Mouse (Mus musculus): ENCODE data around the gene Lsamp.

Lsamp gene

GRCm38 (mm10) chr16:41787146-41787545 is 1803.0 kb downstream of the Lsamp start:
- no peak for DNase-seq

- DNase-seq, result no peak
Measured at GRCm38 (mm10) chr16:41790016-41790415, 1805.9 kb downstream of the Lsamp start.

- no peak for DNase-seq
Measured at GRCm38 (mm10) chr16:41820369-41820768, 1836.2 kb downstream of the Lsamp start.

GRCm38 (mm10) chr16:41826899-41827604 is 1842.9 kb downstream of the Lsamp start:
- DNase-seq, result no peak

- DNase-seq, result no peak
Measured at GRCm38 (mm10) chr16:41827605-41827948, 1843.4 kb downstream of the Lsamp start.

- no peak for DNase-seq
Measured at GRCm38 (mm10) chr16:41834637-41835036, 1850.5 kb downstream of the Lsamp start.

GRCm38 (mm10) chr16:41835745-41836144 is 1851.6 kb downstream of the Lsamp start:
- DNase-seq, result no peak

- no peak for DNase-seq
Measured at GRCm38 (mm10) chr16:41839751-41840404, 1855.7 kb downstream of the Lsamp start.

- no peak for DNase-seq
Measured at GRCm38 (mm10) chr16:41846903-41847302, 1862.7 kb downstream of the Lsamp start.

- DNase-seq, result no peak
Measured at GRCm38 (mm10) chr16:41871917-41872593, 1887.9 kb downstream of the Lsamp start.

- no peak for DNase-seq
Measured at GRCm38 (mm10) chr16:41888546-41889165, 1904.5 kb downstream of the Lsamp start.

- DNase-seq, result no peak
Measured at GRCm38 (mm10) chr16:41900783-41901182, 1916.6 kb downstream of the Lsamp start.

- no peak for DNase-seq
Measured at GRCm38 (mm10) chr16:41903654-41904053, 1919.5 kb downstream of the Lsamp start.

GRCm38 (mm10) chr16:41912584-41913193 is 1928.5 kb downstream of the Lsamp start:
- DNase-seq, result no peak

- no peak for DNase-seq
Measured at GRCm38 (mm10) chr16:41913346-41913745, 1929.2 kb downstream of the Lsamp start.

- DNase-seq, result no peak
Measured at GRCm38 (mm10) chr16:41916342-41916741, 1932.2 kb downstream of the Lsamp start.

GRCm38 (mm10) chr16:41917057-41917821 is 1933.1 kb downstream of the Lsamp start:
- DNase-seq, result no peak

GRCm38 (mm10) chr16:41929546-41929945 is 1945.4 kb downstream of the Lsamp start:
- no peak for DNase-seq

- DNase-seq, result no peak
Measured at GRCm38 (mm10) chr16:41935701-41936100, 1951.5 kb downstream of the Lsamp start.

GRCm38 (mm10) chr16:41936908-41937595 is 1952.9 kb downstream of the Lsamp start:
- no peak for DNase-seq

GRCm38 (mm10) chr16:41937596-41937990 is 1953.4 kb downstream of the Lsamp start:
- DNase-seq, result no peak

- no peak for DNase-seq
Measured at GRCm38 (mm10) chr16:41938258-41938657, 1954.1 kb downstream of the Lsamp start.

Data from kidney, adult 8-10 months (tissue).